Mouse (Mus musculus): ENCODE data around the gene Hormad2. TPM values are rescaled to one million over a fixed set of nuclear protein-coding genes. Genes with fewer than 3 reads are reported as not detected.

Hormad2 gene
- total and polyA plus RNA-seq, 3 experiments = 16.0 to 17.0 TPM; not detected in 1

- Histone ChIP-seq H3K4me1 (ENCODE audit: control insufficient read depth in 1 of 2, insufficient read depth in 2 of 2, low read length in 2 of 2) (no peaks in the 10 kb centered on the region), H3K27me3 (ENCODE audit: control insufficient read depth in 1 of 2, insufficient read depth in 2 of 2, low read length in 2 of 2) (no peaks in the 10 kb centered on the region), H3K36me3 (ENCODE audit: control insufficient read depth in 1 of 2, insufficient read depth in 2 of 2, low read length in 2 of 2) (no peaks in the 10 kb centered on the region), H3K27ac (ENCODE audit: control insufficient read depth, low read depth, low read length) (no peak overlapping the region), H3K9ac (ENCODE audit: control insufficient read depth, low read depth, low read length, poor library complexity, severe bottlenecking) (no peak overlapping the region), H3K79me2 (ENCODE audit: control insufficient read depth, insufficient read depth, low read length, poor library complexity) (no peaks in the 10 kb centered on the region), H3K4me3 (ENCODE audit: control insufficient read depth in 1 of 2, insufficient read depth in 1 of 2, low read depth in 2 of 2, low read length in 2 of 2) (no peak overlapping the region), H3K9me3 (replicated peaks; ENCODE audit: insufficient read depth, low read length) (no peaks in the 10 kb centered on the region)
- DNase-seq (ENCODE audit: low read depth, low spot score) = no peak
- TF ChIP-seq E2F4 (IDR thresholded peaks at IDR 0.05; ENCODE audit: borderline replicate concordance, low read depth, low read length) (no peak), ELF1 (IDR thresholded peaks at IDR 0.05; ENCODE audit: low read depth, low read length) (no peak), ZC3H11A (IDR thresholded peaks at IDR 0.05; ENCODE audit: low read depth, low read length) (no peak), KAT2A (conservative IDR thresholded peaks at IDR 0.05; ENCODE audit: low read depth, low read length) (no peak), ETS1 (IDR thresholded peaks at IDR 0.05; ENCODE audit: low read depth, low read length) (no peak), BHLHE40 (IDR thresholded peaks at IDR 0.05; ENCODE audit: borderline replicate concordance, low read depth, low read length) (no peak), CHD1 (IDR thresholded peaks at IDR 0.05; ENCODE audit: low read depth, low read length) (no peak), UBTF (IDR thresholded peaks at IDR 0.05; ENCODE audit: borderline replicate concordance, insufficient read depth, low read depth, low read length) (no peak)
Observed at GRCm38 (mm10) chr11:4472464-4473179, 31.7 kb upstream of the Hormad2 start.

GRCm38 (mm10) chr11:4471734-4472133 lies 30.8 kb upstream of the Hormad2 start:
- DNase-seq (ENCODE audit: low read depth, low spot score) = no peak
- Histone ChIP-seq H3K9ac (ENCODE audit: control insufficient read depth, low read depth, low read length, poor library complexity, severe bottlenecking) (no peak overlapping the region), H3K9me3 (replicated peaks; ENCODE audit: insufficient read depth, low read length) (no peaks in the 10 kb centered on the region), H3K79me2 (ENCODE audit: control insufficient read depth, insufficient read depth, low read length, poor library complexity) (no peaks in the 10 kb centered on the region), H3K27me3 (ENCODE audit: control insufficient read depth in 1 of 2, insufficient read depth in 2 of 2, low read length in 2 of 2) (no peaks in the 10 kb centered on the region), H3K4me3 (ENCODE audit: control insufficient read depth in 1 of 2, insufficient read depth in 1 of 2, low read depth in 2 of 2, low read length in 2 of 2) (no peak overlapping the region), H3K36me3 (ENCODE audit: control insufficient read depth in 1 of 2, insufficient read depth in 2 of 2, low read length in 2 of 2) (no peaks in the 10 kb centered on the region), H3K4me1 (ENCODE audit: control insufficient read depth in 1 of 2, insufficient read depth in 2 of 2, low read length in 2 of 2) (no peaks in the 10 kb centered on the region), H3K27ac (ENCODE audit: control insufficient read depth, low read depth, low read length) (no peak overlapping the region)
- TF ChIP-seq MXI1 (IDR thresholded peaks at IDR 0.05; ENCODE audit: low read depth, low read length) (no peak), KAT2A (conservative IDR thresholded peaks at IDR 0.05; ENCODE audit: low read depth, low read length) (no peak), RCOR1 (IDR thresholded peaks at IDR 0.05; ENCODE audit: low read depth, low read length) (no peak), GABPA (IDR thresholded peaks at IDR 0.05; ENCODE audit: low read depth, low read length) (no peak), TBP (IDR thresholded peaks at IDR 0.05; ENCODE audit: low read depth, low read length) (no peak), MYC (IDR thresholded peaks at IDR 0.05; ENCODE audit: low read depth, low read length) (no peak), CTCF (IDR thresholded peaks at IDR 0.05 in 2 of 3, conservative IDR thresholded peaks at IDR 0.05 in 1 of 3; ENCODE audit: control insufficient read depth in 1 of 3, insufficient read depth in 1 of 3, low read depth in 2 of 3, low read length in 3 of 3, poor library complexity in 1 of 3, severe bottlenecking in 1 of 3) (no peak), UBTF (IDR thresholded peaks at IDR 0.05; ENCODE audit: borderline replicate concordance, insufficient read depth, low read depth, low read length) (no peak), USF1 (IDR thresholded peaks at IDR 0.05; ENCODE audit: low read depth, low read length) (no peak), CHD2 (IDR thresholded peaks at IDR 0.05; ENCODE audit: low read length) (no peak), ZNF384 (IDR thresholded peaks at IDR 0.05; ENCODE audit: low read depth, low read length) (no peak), POLR2AphosphoS2 (IDR thresholded peaks at IDR 0.05; ENCODE audit: low read length) (no peak), MAX (IDR thresholded peaks at IDR 0.05; ENCODE audit: low read length) (no peak), MYB (IDR thresholded peaks at IDR 0.05; ENCODE audit: low read depth, low read length) (no peak), CHD1 (IDR thresholded peaks at IDR 0.05; ENCODE audit: low read depth, low read length) (no peak), BHLHE40 (IDR thresholded peaks at IDR 0.05; ENCODE audit: borderline replicate concordance, low read depth, low read length) (no peak), E2F4 (IDR thresholded peaks at IDR 0.05; ENCODE audit: borderline replicate concordance, low read depth, low read length) (no peak)
